Mouse (Mus musculus) stomach, postnatal 0 days (tissue): Measurements from ENCODE around the gene Aar2. TPM values are rescaled to one million over a fixed set of nuclear protein-coding genes. Genes with fewer than 3 reads are reported as not detected.
A peak's percentile ranks its signal among the peaks of the same experiment; 100 is the strongest.

Experiments
- ATAC-seq: fragments of 200-750 bp; cut with Nextera tagmentation; 2 replicates; pipeline ENCODE4 v1.8.0; 2017; ENCODE audit not compliant: low FRiP score, low TSS enrichment
- DNase-seq: peaks from one replicate; pipeline ENCODE4 v3.0.0-alpha.2; 2016; ENCODE audit warnings: low spot score
- H3K27ac ChIP-seq: fragments of 300-500 bp; sonication (generic); replicated peaks from 2 replicates; pipeline ENCODE4 v1.5.1; 2014; ENCODE audit warnings: mild to moderate bottlenecking, control low read depth
- H3K27me3 ChIP-seq: fragments of 300-500 bp; sonication (generic); 2 replicates; pipeline ENCODE4 v1.6.1; 2014; ENCODE audit warnings: low read length; ENCODE audit not compliant: control insufficient read depth, insufficient read depth
- H3K36me3 ChIP-seq: fragments of 300-500 bp; sonication (generic); 2 replicates; pipeline ENCODE4 v1.6.1; 2014; ENCODE audit warnings: low read length, mixed read lengths; ENCODE audit not compliant: control insufficient read depth, insufficient read depth
- H3K4me1 ChIP-seq: fragments of 300-500 bp; sonication (generic); replicated peaks from 2 replicates; pipeline ENCODE4 v1.6.1; 2014; ENCODE audit warnings: antibody characterized with exemption; ENCODE audit not compliant: control insufficient read depth, insufficient read depth
- H3K4me2 ChIP-seq: fragments of 300-500 bp; sonication (generic); replicated peaks from 2 replicates; pipeline ENCODE4 v1.6.1; 2014; ENCODE audit warnings: low read depth, mild to moderate bottlenecking, control low read depth, moderate library complexity
- H3K4me3 ChIP-seq: fragments of 300-500 bp; sonication (generic); 2 replicates; pipeline ENCODE4 v1.5.1; 2014; ENCODE audit warnings: low read depth, low read length, control low read depth
- H3K9ac ChIP-seq: fragments of 300-500 bp; sonication (generic); 2 replicates; pipeline ENCODE4 v1.6.1; 2014; ENCODE audit warnings: mild to moderate bottlenecking, low read length, control low read depth, mixed read lengths
- H3K9me3 ChIP-seq: fragments of 300-500 bp; sonication (generic); 2 replicates; pipeline ENCODE4 v1.6.1; 2016; ENCODE audit warnings: low read length; ENCODE audit not compliant: control insufficient read depth
- CTCF ChIP-seq: IDR thresholded peaks from 2 replicates; pipeline ENCODE4 v1.5.1; 2016; ENCODE audit warnings: antibody characterized with exemption, low read depth, mild to moderate bottlenecking, moderate library complexity
- EP300 ChIP-seq: optimal IDR thresholded peaks from 2 replicates; pipeline ENCODE3; 2016; ENCODE audit warnings: antibody characterized with exemption
- WGBS: fragments of 180-500 bp; shearing (Covaris S2); extraction: QIAGEN DNeasy Blood & Tissue Kit; methylation state at CpG from one replicate; pipeline ENCODE4 v1.1.7; 2014; 5-methylcytosine and 5-hydroxymethylcytosine counted together
- polyA plus RNA-seq: library from polyadenylated mRNA; unstranded; fragments of >200 nt; fragmentation: Nextera tagmentation; extraction: Ambion mirVana; gene quantifications from 2 replicates; pipeline ENCODE4 v1.2.1, GENCODE M21; 2015

Aar2 gene
- polyA plus RNA-seq, 1 experiment from 2014 or later: 21.1 TPM

GRCm38 (mm10) chr2:156543804-156544203, 3.6 kb upstream of the Aar2 start:
- Histone ChIP-seq H3K27me3 (no peaks in the 10 kb centered on the region), H3K4me2 (no peak overlapping the region), H3K27ac (no peak overlapping the region), H3K9ac (no peak overlapping the region), H3K9me3 (no peaks in the 10 kb centered on the region), H3K4me3 (no peak overlapping the region), H3K4me1 (0 out of 2 replicates have a peak, but pooled peaks cover 2% of the 10 kb centered on the region), H3K36me3 (no peaks in the 10 kb centered on the region)
- WGBS: 69% methylated on average over 3 of the region's 3 CpGs
- TF ChIP-seq CTCF (no peak), EP300 (no peak)
- no peak for ATAC-seq
- no peak for DNase-seq

GRCm38 (mm10) chr2:156552421-156552820, 5.0 kb downstream of the Aar2 start:
- Histone ChIP-seq H3K4me2 (no peak overlapping the region), H3K9ac (no peak overlapping the region), H3K27me3 (no peaks in the 10 kb centered on the region), H3K4me3 (no peak overlapping the region), H3K4me1 (no peaks in the 10 kb centered on the region), H3K36me3 (peaks cover 13% of the 10 kb centered on the region), H3K27ac (no peak overlapping the region), H3K9me3 (no peaks in the 10 kb centered on the region)
- TF ChIP-seq CTCF: no peak
- TF ChIP-seq EP300: no peak
- WGBS: 88% methylated on average over 4 of the region's 4 CpGs
- no peak for ATAC-seq
- no peak for DNase-seq

DNA sequence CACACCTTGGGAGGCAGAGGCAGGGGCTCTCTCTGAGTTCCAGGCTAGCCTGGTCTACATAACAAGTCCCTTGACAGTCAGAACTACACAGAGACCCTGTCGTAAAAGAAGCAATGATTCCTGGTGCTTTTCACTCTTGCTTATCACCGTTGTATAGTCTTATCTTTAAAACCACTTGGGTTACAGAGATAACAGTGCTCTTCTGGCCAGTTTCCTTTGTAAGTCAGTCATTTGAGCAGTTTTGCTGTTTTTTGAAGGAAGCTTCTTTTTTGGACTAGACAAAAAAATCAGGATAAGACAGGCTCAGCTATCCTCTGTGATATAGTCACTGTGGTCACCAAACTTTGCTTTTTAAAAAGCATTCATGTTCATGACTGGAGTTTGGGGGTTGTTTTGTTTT, 14.4 kb downstream of the Aar2 start:
- no peak overlapping the region for H3K27ac ChIP-seq
- no peaks in the 10 kb centered on the region for H3K9me3 ChIP-seq
- no peaks in the 10 kb centered on the region for H3K4me1 ChIP-seq
- H3K4me3 ChIP-seq: no peak overlapping the region
- 47% methylated on average over 2 of the region's 2 CpGs for WGBS
- peaks cover under 1% of the 10 kb centered on the region for H3K36me3 ChIP-seq
- no peak overlapping the region for H3K4me2 ChIP-seq
- TF ChIP-seq CTCF: no peak
- TF ChIP-seq EP300: no peak
- ATAC-seq: no peak
- no peaks in the 10 kb centered on the region for H3K27me3 ChIP-seq
- H3K9ac ChIP-seq: no peak overlapping the region
- DNase-seq: no peak

GRCm38 (mm10) chr2:156563557-156563956, 16.2 kb downstream of the Aar2 start:
- Histone ChIP-seq H3K4me3 (no peak overlapping the region), H3K36me3 (peaks cover 13% of the 10 kb centered on the region), H3K27me3 (no peaks in the 10 kb centered on the region), H3K27ac (no peak overlapping the region), H3K9me3 (no peaks in the 10 kb centered on the region), H3K9ac (no peak overlapping the region), H3K4me1 (no peaks in the 10 kb centered on the region), H3K4me2 (no peak overlapping the region)
- TF ChIP-seq CTCF (no peak), EP300 (no peak)
- DNase-seq (no peak), ATAC-seq (peak; percentile 51)
- WGBS: 69% methylated on average over 5 of the region's 5 CpGs

DNA sequence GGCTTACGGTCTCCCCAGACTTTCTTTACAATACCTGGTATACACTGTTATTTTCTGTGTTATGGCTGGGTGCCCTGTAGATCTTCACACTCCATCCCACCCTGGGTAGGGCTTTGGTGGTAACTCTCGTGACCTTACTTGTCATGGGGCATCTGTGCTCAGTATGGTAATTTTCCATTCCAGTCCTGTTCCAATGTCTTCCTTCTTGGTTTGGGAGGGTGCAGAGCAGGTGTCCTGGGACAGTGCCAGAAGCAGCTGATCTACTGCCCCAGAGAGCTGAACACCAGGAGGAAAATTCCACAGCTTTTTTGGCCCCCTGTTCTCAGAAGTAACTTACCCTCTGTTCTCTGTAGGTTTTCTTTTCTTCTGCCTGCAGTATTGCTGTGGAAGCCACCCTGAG, 19.1 kb downstream of the Aar2 start:
- WGBS: 93% methylated on average over 2 of the region's 2 CpGs
- Histone ChIP-seq H3K4me2 (no peak overlapping the region), H3K4me1 (no peaks in the 10 kb centered on the region), H3K9ac (no peak overlapping the region), H3K36me3 (peaks cover 14% of the 10 kb centered on the region), H3K9me3 (no peaks in the 10 kb centered on the region), H3K27me3 (no peaks in the 10 kb centered on the region), H3K27ac (no peak overlapping the region), H3K4me3 (no peak overlapping the region)
- ATAC-seq (no peak), DNase-seq (no peak)
- no peak for TF ChIP-seq CTCF
- no peak for TF ChIP-seq EP300

DNA sequence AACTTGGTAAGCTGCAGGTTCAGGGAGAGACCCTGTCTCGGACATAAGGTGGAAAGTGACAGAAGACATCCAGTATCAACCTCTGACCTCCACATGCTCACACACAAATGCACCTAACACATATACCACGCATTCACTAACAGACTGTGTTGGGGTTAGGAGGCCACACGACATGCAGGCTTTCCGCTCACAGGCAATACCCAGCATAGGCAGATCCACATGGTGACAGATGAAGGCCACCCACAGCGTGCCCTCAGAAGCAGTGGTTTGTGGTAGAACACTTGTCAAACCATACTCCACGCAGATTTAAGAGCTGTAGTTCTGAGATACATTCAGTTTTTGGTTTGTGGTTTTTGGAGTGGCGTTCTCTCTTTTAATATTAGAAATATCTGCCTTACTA, 21.3 kb downstream of the Aar2 start:
- no peak overlapping the region for H3K9ac ChIP-seq
- TF ChIP-seq EP300: no peak
- TF ChIP-seq CTCF: no peak
- H3K4me3 ChIP-seq: no peak overlapping the region
- 92% methylated on average over 7 of the region's 7 CpGs for WGBS
- H3K9me3 ChIP-seq: no peaks in the 10 kb centered on the region
- H3K4me1 ChIP-seq: no peaks in the 10 kb centered on the region
- H3K4me2 ChIP-seq: no peak overlapping the region
- peaks cover 14% of the 10 kb centered on the region for H3K36me3 ChIP-seq
- DNase-seq (no peak), ATAC-seq (no peak)
- H3K27ac ChIP-seq: no peak overlapping the region
- no peaks in the 10 kb centered on the region for H3K27me3 ChIP-seq
